Mouse (Mus musculus): ENCODE results near the gene Rtkn2.

DNA sequence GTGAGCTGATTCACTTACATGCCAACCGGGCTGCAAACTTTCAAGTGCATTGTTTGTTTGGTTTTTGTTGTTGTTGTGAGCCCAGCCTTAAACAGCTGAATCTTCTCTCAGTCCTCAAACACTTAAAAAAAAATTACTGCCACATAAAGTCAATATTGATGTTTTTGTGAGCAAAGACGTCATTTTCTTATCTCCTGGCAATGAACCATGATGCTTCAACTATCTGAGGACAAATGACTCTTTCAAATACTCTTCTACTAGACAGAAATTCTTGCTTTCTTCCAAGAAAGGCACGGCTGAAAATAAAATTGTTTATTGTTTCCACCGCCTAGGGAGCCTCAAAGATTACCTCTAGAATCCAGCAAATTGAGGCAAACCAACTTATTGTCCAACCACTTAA is 42.4 kb upstream of the Rtkn2 start:
- TF ChIP-seq CTCF (IDR thresholded peaks at IDR 0.05; ENCODE audit: control insufficient read depth, insufficient read depth, insufficient read length) (no peak), CEBPB (IDR thresholded peaks at IDR 0.05; ENCODE audit: low read depth) (no peak), USF1 (IDR thresholded peaks at IDR 0.05; ENCODE audit: low read depth) (no peak), MAX (IDR thresholded peaks at IDR 0.05) (no peak), MYOG (IDR thresholded peaks at IDR 0.05; ENCODE audit: control insufficient read depth, extremely low read depth, insufficient read length) (no peak)

All from C2C12 (cell line).